Mouse (Mus musculus): Measurements from ENCODE around the gene Fa2h. TPM values are rescaled to one million over a fixed set of nuclear protein-coding genes. Genes with fewer than 3 reads are reported as not detected.

Gene Fa2h
- polyA plus RNA-seq, 1 experiment: not detected

- H3K27ac ChIP-seq (ENCODE audit: insufficient read depth, low read depth, low read length): peak overlapping the region; percentile 49
These were observed 92.8 kb downstream of the Fa2h start for GRCm38 (mm10) chr8:111300597-111301546.

DNA sequence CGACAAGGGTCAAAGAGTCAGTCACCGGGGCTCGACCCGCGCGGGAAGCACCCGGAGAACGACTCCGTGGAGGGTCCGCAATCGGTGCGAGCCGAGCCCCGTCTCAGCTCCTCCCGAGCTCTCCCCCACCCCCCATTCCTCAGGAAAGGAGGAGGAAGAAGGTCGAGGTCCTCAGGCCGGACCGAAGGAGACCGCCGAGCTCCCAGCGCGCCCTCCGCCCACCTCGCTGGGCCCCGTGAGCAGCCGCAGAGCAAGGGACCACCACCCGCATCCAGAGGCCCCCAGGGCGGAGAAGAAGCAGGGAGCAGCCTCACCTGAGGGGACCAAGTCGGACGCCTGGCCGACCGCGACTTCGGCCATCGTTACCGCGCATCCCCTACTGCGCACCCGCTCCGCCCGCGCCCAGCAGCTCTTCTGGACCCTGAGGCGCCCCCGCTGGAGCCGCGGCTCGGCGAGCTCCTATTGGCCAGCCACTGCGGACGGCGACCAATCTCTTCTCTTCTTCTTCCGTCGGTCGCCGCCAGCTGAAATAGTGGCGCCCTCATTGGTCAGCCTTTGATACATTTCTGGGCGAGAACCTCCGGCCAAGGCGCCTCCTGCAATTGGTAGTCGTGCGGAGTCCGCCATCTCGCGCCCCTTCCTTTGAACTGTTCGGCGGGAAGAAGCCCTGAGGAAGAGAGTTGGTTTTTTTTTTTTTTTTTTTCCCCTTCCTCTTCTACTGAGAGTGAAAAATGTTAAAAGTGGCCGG is 93.6 kb downstream of the Fa2h start, which contains the start of gene Rfwd3:
Gene Rfwd3 (minus strand): TSS at position 402 of the 748 bp plus-strand sequence.
- peaks cover 5% of the 10 kb centered on the region for H3K4me1 ChIP-seq (ENCODE audit: control insufficient read depth, insufficient read depth, low read length)
- peak within 1 kb of the TSS; percentile 94 for H3K4me3 ChIP-seq (ENCODE audit: insufficient read depth, low read length)
- peak within 1 kb of the TSS; percentile 83 for H3K27ac ChIP-seq (ENCODE audit: insufficient read depth, low read depth, low read length)
- no peak for TF ChIP-seq CTCF (IDR thresholded peaks at IDR 0.05; ENCODE audit: low read depth, low read length)
- 0 out of 2 replicates have a peak, but pooled peaks have one; percentile 35 for TF ChIP-seq POLR2A (IDR thresholded peaks at IDR 0.05; ENCODE audit: borderline replicate concordance, low read depth, low read length)

More at GRCm38 (mm10) chr8:111300597-111301546, 92.8 kb downstream of the Fa2h start:
- TF ChIP-seq CTCF (IDR thresholded peaks at IDR 0.05; ENCODE audit: low read depth, low read length) (no peak), POLR2A (IDR thresholded peaks at IDR 0.05; ENCODE audit: borderline replicate concordance, low read depth, low read length) (no peak)
- Histone ChIP-seq H3K4me1 (ENCODE audit: control insufficient read depth, insufficient read depth, low read length) (peaks cover 5% of the 10 kb centered on the region), H3K4me3 (ENCODE audit: insufficient read depth, low read length) (peak overlapping the region; percentile 29; the same call in 1 of the 2 replicates)

DNA sequence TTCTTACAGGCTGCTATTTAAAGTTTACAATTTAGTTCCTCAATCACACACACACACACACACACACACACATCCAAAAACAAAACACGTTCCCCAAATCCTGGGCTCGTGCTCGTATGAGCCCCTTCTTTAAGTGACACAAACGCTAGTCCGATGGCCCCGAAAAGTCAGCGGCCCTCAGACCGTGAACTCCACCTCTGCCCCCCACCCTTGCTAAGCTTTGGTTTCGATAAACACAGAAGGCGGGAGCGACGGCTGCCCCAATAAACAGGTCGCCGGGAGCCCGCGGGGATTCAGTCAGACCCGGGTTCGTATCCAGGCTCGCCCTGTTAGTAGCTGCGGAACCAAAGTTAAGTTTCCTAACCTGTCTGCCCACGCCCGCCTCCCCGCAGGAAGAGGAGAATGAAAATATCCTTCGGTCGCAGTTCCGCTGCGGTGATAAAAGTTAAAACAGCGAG is 94.2 kb downstream of the Fa2h start:
- H3K27ac ChIP-seq (ENCODE audit: insufficient read depth, low read depth, low read length): peak overlapping the region; percentile 83
- TF ChIP-seq POLR2A (IDR thresholded peaks at IDR 0.05; ENCODE audit: borderline replicate concordance, low read depth, low read length) (no peak), CTCF (IDR thresholded peaks at IDR 0.05; ENCODE audit: low read depth, low read length) (no peak)
- H3K4me3 ChIP-seq (ENCODE audit: insufficient read depth, low read length): peak overlapping the region; percentile 94
- H3K4me1 ChIP-seq (ENCODE audit: control insufficient read depth, insufficient read depth, low read length): peaks cover 5% of the 10 kb centered on the region

GRCm38 (mm10) chr8:111298011-111298410 is 95.6 kb downstream of the Fa2h start:
- TF ChIP-seq CTCF (IDR thresholded peaks at IDR 0.05; ENCODE audit: low read depth, low read length) (no peak), POLR2A (IDR thresholded peaks at IDR 0.05; ENCODE audit: borderline replicate concordance, low read depth, low read length) (no peak)
- H3K4me3 ChIP-seq (ENCODE audit: insufficient read depth, low read length): no peak overlapping the region
- H3K4me1 ChIP-seq (ENCODE audit: control insufficient read depth, insufficient read depth, low read length): peaks cover 5% of the 10 kb centered on the region
- H3K27ac ChIP-seq (ENCODE audit: insufficient read depth, low read depth, low read length): no peak overlapping the region

Other genes starting within 250 kb of the Fa2h start
- 64.1 and 81.9 TPM in 2 replicates for gene Glg1, start 134.6 kb downstream of the Fa2h start, polyA plus RNA-seq (2012; ENCODE audit: insufficient read depth, insufficient read length, missing spikeins)
- 36.8 and 42.0 TPM in 2 replicates for gene Rfwd3, start 93.6 kb downstream of the Fa2h start, polyA plus RNA-seq (2012; ENCODE audit: insufficient read depth, insufficient read length, missing spikeins)
- 15.9 and 21.2 TPM in 2 replicates for gene Mlkl, start 55.6 kb downstream of the Fa2h start, polyA plus RNA-seq (2012; ENCODE audit: insufficient read depth, insufficient read length, missing spikeins)
- gene Wdr59, start 128.3 kb upstream of the Fa2h start, polyA plus RNA-seq (2012; ENCODE audit: insufficient read depth, insufficient read length, missing spikeins): 4.8 and 5.7 TPM in 2 replicates
- gene Znrf1, start 142.3 kb upstream of the Fa2h start, polyA plus RNA-seq (2012; ENCODE audit: insufficient read depth, insufficient read length, missing spikeins): 88.8 and 97.7 TPM in 2 replicates
- 0.24 and 0.43 TPM in 2 replicates for gene Ldhd, start 236.6 kb upstream of the Fa2h start, polyA plus RNA-seq (2012; ENCODE audit: insufficient read depth, insufficient read length, missing spikeins)
- 7.0 and 8.4 TPM in 2 replicates for gene Zfp1, start 249.6 kb upstream of the Fa2h start, polyA plus RNA-seq (2012; ENCODE audit: insufficient read depth, insufficient read length, missing spikeins)

All from bone marrow macrophage, adult 2 months (primary cell).